Mouse (Mus musculus): ENCODE measurements at regions not wholly inside any gene's neighbourhood (a gene's known extent, or its start where the extent isn't known, plus 50 kb on each side); places are given as distances from the start of the nearest gene placed in this dataset.
"Not testable (repeated sequence)": the region's sequence is repeated elsewhere in the genome, so short reads cannot be mapped to it uniquely, and the experiment has no call there.

DNA sequence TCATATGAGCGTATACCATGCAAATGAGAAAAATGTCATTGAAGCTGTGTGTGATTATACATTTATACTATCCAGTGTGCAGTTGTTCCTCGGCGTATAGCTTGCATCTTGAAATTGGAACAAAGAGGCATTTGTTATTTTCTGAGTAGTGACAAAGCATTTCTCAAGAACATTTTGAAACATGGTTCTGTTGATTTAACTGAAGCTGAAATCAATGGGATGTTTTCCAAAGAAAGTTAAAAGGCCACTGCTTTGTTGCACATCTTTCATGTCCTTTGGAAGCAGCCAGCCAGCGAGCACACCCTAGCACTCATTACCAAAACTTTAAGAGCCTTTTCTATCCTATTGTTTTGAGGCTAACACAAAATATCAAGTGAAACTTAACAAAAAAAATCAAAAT, 594.1 kb upstream of the Klhl29 start:
- no peak for DNase-seq (ENCODE audit: low spot score in 2 of 2)

DNA sequence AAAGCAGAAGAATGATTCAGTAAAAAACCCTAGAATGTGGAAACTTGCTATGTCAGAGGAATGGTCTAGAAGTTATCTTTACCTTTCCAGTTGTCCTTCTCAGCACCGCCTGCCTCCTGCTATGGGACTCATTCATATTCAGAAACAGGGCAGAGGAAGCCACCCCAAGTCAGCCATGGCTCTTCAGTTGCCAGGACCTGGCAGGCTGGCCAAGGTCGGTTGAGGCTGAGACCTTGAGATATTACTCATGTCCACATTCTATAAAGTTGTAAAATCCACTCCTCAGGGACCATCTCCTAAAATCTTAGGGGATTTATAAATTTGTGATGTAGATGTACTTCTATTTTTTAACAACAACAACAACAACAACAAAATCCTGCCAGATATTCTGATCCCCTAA, 580.7 kb upstream of the Klhl29 start:
- DNase-seq (ENCODE audit: low spot score in 2 of 2): no peak

DNA sequence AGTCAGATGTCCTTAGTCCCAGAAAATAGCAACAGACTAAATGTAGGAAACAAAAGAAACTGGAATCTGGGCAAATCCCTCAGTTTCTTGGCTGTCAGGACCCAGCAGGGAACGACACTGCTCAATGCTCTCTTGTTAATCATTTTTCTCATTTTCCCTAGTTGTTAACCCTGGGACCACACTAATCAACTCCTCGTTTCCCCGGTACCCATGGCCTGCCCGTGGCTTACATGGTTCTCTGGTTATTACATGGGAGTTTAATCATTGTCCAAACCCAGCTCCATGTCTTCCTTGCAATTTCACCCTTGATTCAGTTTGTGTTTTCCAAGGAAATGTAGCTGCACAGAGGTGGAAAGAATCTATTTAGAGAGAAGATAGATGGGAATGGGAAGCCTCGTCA, 580.1 kb upstream of the Klhl29 start:
- DNase-seq (ENCODE audit: low spot score in 2 of 2): no peak

DNA sequence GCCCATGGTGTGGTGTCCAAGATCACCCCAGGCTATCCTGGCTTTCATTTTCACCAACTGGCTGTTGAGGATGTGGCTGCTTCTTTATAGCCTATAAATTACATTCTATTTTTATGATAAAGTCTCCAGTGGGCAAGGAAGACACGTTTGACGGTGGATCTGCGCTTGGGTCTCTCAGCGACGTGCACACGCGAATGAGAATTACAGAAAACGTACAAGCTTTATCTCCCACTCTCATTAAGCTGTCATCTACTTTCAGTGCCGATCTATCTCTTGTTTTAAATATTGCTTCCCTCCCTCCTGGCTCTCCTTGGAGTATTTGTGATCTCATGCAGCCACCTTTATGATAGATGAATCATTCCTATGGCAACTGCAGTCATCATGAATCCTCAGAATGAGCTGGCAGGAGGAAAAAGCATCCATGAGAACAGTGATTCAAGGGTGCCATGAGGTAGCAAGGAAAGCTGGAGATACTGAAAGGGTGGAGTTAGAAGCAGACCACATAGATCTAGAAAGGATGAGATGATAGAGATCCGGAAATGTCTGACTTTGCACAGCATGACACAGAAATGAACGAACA, 568.0 kb upstream of the Klhl29 start:
- DNase-seq (ENCODE audit: low spot score in 2 of 2): peak in 1 of 2 experiments; percentile 5

DNA sequence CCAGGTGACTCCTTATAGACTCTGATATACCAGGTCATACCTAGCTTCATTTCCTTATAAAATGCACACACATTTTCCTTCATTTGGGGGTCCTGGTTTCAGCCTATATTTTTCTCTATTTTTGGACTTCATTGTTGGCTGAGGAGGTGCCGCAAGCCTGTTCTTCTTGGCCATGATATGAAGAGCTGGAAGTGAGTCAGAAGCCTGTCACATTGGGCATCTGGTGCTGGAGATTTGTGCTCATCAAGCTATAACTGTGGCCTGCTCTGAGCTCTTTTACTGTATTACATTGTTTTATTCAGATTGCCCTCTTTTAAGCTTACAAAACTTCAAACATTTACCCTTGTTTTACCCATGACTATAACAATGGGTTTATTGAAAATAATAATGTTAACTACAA, 545.8 kb upstream of the Klhl29 start:
- peak; percentile 6 to 22 for DNase-seq (ENCODE audit: low spot score in 2 of 2)

DNA sequence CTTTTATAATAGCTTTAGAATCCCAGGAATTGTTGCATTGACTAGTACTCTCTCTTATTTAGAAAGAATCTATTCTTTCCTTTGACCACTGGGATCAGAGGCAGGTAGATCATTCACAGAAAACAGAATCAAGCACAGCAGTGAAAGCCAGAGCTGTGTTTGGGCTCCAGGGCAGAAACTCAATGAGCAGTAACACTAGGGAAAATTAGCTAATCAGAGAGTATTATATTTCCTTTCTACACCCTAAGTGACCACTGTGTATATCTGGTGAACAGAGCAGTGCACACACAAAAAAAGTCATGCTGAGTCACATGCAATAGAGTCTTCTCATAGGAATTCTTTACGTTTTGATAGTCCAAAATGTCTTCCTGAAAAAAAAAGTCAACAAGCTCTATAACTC, 542.5 kb upstream of the Klhl29 start:
- no peak for DNase-seq (ENCODE audit: low spot score in 2 of 2)

DNA sequence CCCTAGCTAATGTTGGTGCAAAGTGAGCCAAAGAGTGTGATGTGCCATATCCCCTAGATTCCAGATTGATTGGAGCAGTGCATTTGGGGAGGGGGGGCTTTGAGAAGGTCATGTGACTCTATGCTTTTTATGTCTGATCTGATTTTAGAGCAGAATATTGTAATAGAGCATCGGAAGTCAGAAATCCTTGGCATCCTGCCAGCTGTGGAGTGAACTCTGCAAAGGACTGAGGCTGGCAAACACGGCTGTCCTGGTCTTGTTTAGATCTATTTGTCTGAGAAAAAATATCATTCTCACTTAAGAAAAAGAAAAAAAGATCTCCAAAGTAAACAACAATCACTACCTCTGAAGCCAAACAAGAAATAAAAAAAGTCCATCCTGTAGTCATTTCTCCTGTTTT, 530.8 kb upstream of the Klhl29 start:
- no peak for DNase-seq (ENCODE audit: low spot score in 2 of 2)

DNA sequence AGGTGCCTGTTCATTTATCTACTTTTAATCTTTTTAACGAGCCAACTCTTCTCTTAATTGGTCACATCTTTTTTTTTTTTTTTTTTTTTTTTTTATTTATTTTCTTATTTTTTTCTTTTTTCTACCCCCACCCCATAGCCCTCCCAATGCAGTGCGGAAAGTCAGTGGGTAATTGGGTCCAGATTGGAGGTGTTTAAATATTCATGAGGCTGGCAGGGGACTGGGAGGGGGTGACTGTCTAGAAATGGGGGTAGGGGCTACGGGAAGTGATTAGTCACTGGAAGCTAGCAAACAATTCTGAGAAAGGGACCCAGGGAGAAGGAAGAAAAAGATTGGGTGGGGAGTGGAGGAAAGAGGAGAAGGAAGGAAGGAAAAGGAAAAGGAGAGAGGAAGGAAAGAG, 516.3 kb upstream of the Klhl29 start:
- DNase-seq (ENCODE audit: low spot score in 2 of 2): not testable (repeated sequence)

DNA sequence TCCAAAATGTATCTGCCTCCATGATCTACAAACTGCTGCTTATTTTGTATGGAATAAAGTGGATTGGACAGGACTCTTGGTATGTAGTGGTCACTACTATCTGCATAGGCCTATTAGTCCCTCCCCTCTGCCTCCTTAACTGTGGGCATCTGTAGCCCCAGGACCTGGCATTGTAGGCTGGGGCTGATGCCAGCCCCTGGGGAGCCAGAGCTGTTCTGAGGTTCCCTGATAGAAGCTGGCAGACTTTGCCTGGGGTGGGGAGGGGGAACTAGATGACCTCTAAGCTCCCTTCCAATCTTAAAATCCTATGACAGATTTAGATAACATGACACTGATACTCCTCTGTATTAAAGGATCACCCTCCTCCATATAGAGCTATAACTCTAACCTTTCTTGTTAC, 491.2 kb upstream of the Klhl29 start:
- DNase-seq (ENCODE audit: low spot score in 2 of 2): no peak

DNA sequence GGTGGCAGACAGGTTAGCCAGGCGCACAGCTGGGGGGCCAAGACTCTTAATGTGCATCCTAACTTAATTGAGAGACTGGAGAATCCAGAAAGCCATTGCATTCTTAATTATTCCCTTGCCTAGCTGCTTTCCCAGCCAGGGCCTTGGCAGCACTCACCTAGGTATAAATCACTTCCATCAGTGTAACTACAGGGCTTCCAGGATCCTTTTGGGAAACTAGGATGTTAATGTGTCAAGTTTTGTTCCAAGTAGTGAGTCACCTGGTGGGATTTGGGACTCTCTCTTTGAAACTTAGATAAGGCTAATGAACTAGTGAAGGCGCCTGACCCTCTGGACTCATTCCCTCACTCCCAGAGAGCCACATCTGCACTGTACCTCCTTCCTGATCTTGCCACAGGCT, 484.3 kb upstream of the Klhl29 start:
- no peak for DNase-seq (ENCODE audit: low spot score in 2 of 2)

DNA sequence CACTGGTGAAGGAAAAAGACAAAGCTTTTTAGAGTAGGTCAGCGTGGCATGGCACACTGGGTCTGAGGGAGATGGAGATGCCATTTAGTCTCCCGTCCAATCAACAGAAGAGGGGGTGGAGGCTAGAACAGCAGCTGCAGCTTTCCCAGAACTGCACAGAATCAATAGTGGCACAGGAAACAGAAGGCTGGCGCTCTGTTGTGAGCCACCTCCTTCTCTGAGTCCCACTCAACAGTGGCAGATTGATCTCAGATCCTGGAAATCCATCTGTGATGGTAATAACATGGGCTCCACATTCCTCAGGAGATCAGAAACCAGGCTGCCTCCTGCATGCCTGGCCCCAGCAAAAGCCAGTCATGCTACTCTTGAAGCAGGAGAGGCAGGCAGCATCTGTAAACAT, 480.9 kb upstream of the Klhl29 start:
- peak; percentile 69 to 78 for DNase-seq (ENCODE audit: low spot score in 2 of 2)

DNA sequence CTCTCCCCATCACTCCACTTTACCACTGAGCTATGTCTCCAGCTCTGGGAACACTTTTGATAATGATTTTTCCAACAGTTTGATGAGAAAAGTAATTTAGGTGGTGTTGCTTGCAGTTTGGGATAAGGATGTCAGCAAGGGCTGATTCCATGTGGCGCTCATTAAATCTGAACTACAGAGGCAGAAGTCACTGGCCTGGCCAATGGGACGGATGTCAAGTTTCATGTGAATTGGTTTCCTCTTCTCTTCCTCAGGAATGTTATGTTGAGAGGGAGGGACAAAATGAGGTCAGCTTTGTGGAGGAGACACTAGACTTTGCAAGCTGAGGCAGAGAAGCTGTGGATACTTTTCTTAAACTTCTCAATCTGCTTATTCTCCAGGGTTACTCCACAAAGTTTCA, 434.9 kb upstream of the Klhl29 start:
- no peak for DNase-seq (ENCODE audit: low spot score in 2 of 2)

DNA sequence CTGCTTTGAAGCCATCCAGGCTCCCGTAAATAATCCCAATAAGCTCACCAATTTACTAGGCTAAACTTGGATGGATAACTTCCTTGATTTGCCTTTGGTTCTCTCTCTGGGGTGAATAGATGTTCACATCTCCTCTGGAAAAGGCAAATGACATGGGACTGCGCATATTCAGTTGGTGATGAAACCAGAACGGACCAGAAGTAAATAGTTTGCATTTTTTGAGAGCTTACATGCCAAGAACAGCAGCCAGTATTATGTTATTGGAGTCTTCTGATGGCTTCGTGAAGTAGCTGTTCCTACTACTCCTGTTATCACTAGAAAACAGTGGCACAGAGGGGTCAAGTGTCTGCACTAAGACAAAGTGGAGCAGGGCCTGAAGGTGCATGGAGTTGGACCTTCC, 434.5 kb upstream of the Klhl29 start:
- no peak for DNase-seq (ENCODE audit: low spot score in 2 of 2)

DNA sequence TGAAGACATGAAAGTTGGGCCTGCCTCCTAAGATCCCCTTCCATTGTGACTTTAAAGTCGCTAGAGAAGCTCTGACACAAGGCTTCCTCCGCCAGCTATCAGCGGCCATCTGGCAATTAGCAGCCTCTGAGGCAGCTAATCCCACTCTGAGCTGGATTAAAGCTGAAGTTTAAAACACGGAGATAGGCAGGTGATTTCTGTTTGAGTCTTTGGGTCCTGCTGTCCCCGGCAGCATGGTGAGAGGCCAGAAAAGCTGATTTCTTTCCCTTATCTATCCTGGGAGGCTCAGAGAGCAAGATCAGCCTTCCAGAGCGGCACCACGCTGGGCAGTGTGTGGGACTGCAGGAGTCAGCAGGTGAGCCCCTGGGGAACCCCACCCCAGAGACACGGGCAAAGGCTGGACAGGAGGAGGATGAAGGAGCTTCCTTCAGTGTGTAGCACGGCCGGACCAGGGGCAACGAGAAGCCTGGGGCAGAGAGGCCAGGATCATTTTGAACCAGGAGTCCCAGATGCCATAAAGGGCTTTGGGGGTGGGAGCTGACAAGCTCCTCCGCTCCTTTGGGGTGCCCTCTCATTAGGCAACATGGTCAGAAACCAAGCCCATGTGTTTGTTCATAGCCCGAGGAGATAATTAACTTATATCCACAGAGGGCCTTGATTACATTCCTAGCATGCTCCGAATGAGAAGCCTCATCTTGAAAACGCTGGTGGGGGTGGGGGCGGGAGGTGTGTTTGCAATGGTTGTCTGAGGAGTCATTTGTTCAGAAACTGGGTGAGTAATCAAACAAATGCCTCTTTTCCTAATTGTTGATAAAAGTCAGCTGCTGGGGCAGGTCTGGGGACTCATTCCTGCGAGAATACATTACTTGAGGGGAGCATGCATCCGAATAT, 432.8 kb upstream of the Klhl29 start:
- no peak for DNase-seq (ENCODE audit: low spot score in 2 of 2)

DNA sequence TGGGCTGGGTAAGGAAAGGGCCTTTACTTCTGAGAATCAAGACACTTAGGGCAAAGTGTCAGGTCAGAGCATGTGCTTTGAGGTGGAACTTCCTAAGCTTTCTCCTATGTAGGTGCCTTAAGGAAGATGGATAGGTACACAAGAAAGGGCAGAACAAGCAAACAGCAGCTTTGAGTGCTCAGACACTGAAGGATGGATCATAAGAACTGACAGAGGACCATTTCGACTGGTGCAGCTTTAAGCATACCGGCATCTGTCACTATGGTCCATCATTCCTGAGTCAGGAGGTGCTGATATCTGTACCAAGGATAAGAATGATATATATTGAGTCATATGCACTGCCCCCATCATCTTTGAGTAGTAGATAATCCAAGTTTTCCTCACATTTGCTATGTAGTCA, 430.2 kb upstream of the Klhl29 start:
- no peak for DNase-seq (ENCODE audit: low spot score in 2 of 2)

DNA sequence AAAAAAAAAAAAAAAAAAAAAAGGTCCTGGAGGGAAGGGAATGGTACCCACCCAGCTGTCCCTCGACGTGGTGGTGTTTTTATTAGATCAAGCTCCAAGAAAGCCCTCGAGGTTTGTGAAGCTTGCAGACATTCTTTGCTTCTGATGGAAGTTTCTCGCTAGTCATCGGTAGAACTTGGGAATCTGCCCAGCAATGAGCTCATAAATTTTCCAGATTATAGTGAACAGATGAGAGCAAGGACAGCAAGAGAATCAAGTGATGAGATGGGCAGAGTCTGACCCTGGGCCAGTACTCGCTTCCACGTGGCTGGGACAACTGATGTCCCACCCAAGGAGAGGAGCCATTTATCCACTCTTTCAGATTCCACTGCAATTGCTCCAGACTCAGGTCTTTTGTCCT, 417.6 kb upstream of the Klhl29 start:
- DNase-seq (ENCODE audit: low spot score in 2 of 2): peak in 1 of 2 experiments; percentile 21

DNA sequence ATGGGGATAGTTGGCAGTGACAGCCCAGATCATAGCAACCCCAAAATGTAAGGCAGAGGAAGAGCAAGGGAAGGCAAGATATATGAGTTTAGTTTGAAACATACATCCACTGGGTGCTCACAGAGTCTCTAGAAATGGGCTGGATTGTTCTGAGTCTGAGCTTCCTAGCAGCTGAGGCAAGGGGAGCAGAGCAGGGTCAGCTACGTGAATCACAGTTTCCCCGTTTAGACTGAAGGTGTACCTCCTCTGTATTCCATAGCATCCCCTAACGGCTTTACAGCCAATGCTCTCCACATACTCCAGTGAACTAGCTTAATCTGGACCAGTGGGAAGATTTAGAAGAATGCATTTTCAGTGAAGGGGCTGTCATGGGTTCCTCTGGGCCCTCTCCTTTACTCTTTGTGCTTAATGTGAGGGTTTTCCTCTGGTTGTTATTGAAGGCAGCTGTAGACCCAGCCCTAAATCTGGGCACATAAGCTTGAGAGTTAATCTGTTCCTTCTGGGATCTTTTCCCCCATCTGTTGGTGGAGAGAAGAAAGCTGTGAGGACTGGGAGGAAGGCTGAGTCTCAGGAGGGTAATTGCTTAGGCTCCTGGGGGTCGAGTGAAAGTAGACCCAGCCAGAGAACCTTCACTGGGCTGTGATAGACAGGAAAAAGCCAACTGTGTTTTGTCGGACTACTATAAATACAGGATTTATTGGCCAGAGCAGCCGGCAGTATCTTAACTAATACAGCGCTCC, 411.8 kb upstream of the Klhl29 start:
- DNase-seq (ENCODE audit: low spot score in 2 of 2): no peak

DNA sequence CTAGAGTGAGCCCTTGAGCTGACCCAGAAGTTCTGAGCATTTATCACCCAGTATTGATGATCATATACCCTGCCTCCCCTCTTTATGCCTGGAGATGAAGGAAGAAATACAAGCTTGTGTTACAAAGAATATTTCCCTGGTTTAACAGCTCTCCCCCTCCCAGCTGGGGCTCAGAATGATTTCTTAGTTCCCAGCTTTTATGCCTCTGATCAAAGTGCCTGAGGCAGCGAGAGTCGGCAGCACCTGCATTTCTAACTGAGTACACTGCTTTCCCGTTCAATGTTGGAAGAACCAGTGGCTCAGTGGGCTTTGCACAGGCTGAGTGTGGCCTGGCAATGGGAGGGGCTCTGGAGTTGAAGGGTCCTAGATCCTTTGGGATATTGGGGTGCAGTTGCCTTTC, 405.8 kb upstream of the Klhl29 start:
- DNase-seq (ENCODE audit: low spot score in 2 of 2): no peak

DNA sequence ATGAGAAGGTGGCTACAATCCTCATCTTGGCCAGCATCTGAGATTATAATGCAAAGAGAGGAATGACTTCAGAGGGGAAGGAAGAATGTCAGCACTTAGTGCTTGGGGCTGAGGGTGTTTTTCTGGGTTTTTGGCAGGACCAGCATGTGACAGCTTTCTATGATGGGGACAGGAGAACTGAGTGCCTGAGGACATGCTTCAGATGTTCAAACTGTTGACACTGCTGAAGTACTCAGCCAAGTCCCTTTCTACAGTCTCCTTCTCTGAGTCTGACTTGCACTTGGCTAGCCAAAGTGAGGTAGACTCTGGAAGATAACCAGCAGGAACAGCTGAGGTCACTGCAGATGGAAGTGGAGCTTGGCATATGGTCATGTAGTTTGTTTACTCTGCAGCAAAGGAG, 402.1 kb upstream of the Klhl29 start:
- DNase-seq (ENCODE audit: low spot score in 2 of 2): no peak

DNA sequence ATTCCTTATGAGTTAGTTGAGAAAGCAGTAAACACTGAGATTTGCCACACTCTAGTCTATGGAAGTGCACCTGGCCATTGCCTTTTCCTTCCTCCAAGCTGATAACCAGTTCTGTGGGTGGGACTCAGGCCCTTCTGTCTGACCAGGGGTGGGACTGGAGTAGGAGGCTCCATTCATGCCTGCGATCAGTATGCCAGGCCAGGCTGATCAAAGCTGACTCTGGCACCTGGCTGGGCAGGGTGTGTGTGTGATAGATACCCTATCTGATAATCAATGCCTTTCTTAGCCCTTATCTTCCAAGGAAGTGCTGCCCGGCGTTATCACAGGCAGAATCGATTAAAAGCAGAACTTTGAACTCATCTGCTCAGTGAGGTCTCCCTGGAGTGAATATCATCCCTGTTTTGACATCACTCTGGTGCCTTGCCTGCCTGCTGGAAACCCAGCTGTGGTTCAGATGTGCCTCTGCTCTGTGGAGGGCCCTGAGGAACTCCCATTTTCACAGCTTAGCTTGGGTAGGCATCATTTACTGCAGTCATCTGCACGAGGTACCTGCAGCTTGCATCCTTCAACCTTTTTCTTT, 396.0 kb upstream of the Klhl29 start:
- no peak for DNase-seq (ENCODE audit: low spot score in 2 of 2)

DNA sequence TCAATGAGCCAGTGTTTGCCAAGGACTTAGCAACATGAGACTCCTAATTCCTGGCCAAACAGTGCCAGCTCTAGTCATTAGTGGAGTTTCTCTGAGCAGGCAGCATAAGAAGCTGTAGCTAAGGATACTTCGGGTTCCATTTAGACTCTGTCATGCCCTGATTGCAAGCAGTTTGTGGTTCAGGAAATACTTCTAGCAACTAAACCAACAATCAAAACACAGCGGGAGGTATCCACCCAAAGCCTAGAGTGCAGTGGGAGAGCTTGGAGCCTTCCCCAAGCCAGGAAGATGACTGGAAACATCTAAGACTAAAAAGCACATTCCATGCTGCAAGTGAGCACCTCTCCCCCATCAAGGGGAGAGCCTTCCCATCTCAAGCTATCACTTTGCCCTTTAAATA, 395.0 kb upstream of the Klhl29 start:
- no peak for DNase-seq (ENCODE audit: low spot score in 2 of 2)

Measured in layer of hippocampus, adult 8-10 months (tissue).